Mouse (Mus musculus) CH12.LX (cell line): Measurements from ENCODE around the gene Tmc3. TPM values are rescaled to one million over a fixed set of nuclear protein-coding genes. Genes with fewer than 3 reads are reported as not detected.
A peak's percentile ranks its signal among the peaks of the same experiment; 100 is the strongest.

Source experiments
- DNase-seq: peaks from one replicate; pipeline ENCODE4 v3.0.0-alpha.2; 2013; ENCODE audit errors: extremely low read depth
- H3K27ac ChIP-seq: 2 replicates; pipeline ENCODE4 v1.5.1; 2012; ENCODE audit warnings: low read depth, mild to moderate bottlenecking, control low read depth, moderate library complexity; ENCODE audit not compliant: insufficient read depth
- H3K27me3 ChIP-seq: replicated peaks from 2 replicates; pipeline ENCODE3; 2012; ENCODE audit warnings: inconsistent platforms
- H3K36me3 ChIP-seq, 2 experiments: replicated peaks in 1 of 2; 2 replicates each; pipeline versions ENCODE3 to v1.6.1; 2012; ENCODE audit warnings: inconsistent platforms in 1 of 2, low read length in 1 of 2, mild to moderate bottlenecking in 1 of 2, mixed read lengths in 1 of 2, moderate library complexity in 1 of 2; ENCODE audit not compliant: control insufficient read depth in 1 of 2, insufficient read depth in 1 of 2
- H3K4me1 ChIP-seq, 2 experiments: 2 replicates each; pipeline ENCODE4 v1.6.1; 2012; ENCODE audit warnings: inconsistent platforms in 1 of 2, moderate library complexity in 1 of 2; ENCODE audit not compliant: insufficient read depth in 2 of 2, control insufficient read depth in 1 of 2
- H3K4me2 ChIP-seq: 2 replicates; pipeline ENCODE4 v1.6.1; 2012; ENCODE audit warnings: low read depth, mild to moderate bottlenecking, control low read depth; ENCODE audit not compliant: poor library complexity, insufficient read depth, severe bottlenecking
- H3K4me3 ChIP-seq, 3 experiments: fragments of 150-350 bp in 1 of 3; sonication (generic) in 1 of 3; replicated peaks in 1 of 3; 2 replicates each; pipeline versions ENCODE3 to v1.5.1; 2011 to 2012; ENCODE audit warnings: low read depth in 2 of 3, low read length in 2 of 3, mild to moderate bottlenecking in 2 of 3, moderate library complexity in 2 of 3, control low read depth in 1 of 3, improper control_type of control experiment in 1 of 3, inconsistent platforms in 1 of 3, mixed read lengths in 1 of 3; ENCODE audit not compliant: poor library complexity in 1 of 3
- H3K79me2 ChIP-seq: replicated peaks from 2 replicates; pipeline ENCODE4 v1.6.1; 2012; ENCODE audit warnings: mild to moderate bottlenecking, moderate library complexity; ENCODE audit not compliant: control insufficient read depth, poor library complexity, insufficient read depth, severe bottlenecking; ENCODE audit errors: extremely low read depth
- H3K9ac ChIP-seq: 2 replicates; pipeline ENCODE4 v1.6.1; 2012; ENCODE audit warnings: low read depth, mild to moderate bottlenecking, control low read depth, moderate library complexity; ENCODE audit not compliant: insufficient read depth
- H3K9me3 ChIP-seq: replicated peaks from 2 replicates; pipeline ENCODE3; 2012; ENCODE audit warnings: low read length, inconsistent platforms, mixed read lengths
- CHD1 ChIP-seq: IDR thresholded peaks from 2 replicates; pipeline ENCODE4 v1.6.1; 2012; ENCODE audit warnings: low read depth, low read length, improper control_type of control experiment, inconsistent platforms
- CHD2 ChIP-seq: IDR thresholded peaks from 2 replicates; pipeline ENCODE4 v1.6.1; 2011; ENCODE audit warnings: low read length, improper control_type of control experiment
- CTCF ChIP-seq, 2 experiments: IDR thresholded peaks in 1 of 2; conservative IDR thresholded peaks in 1 of 2; 2 replicates each; pipeline ENCODE4 v1.5.1; 2011 to 2012; ENCODE audit warnings: low read depth in 2 of 2, low read length in 2 of 2, improper control_type of control experiment in 1 of 2, inconsistent platforms in 1 of 2, mild to moderate bottlenecking in 1 of 2, moderate library complexity in 1 of 2
- EP300 ChIP-seq: IDR thresholded peaks from 2 replicates; pipeline ENCODE4 v1.6.1; 2011; ENCODE audit warnings: low read length, improper control_type of control experiment
- JUN ChIP-seq: IDR thresholded peaks from 2 replicates; pipeline ENCODE4 v1.6.1; 2011; ENCODE audit warnings: low read depth, mild to moderate bottlenecking, low read length, improper control_type of control experiment, moderate library complexity; ENCODE audit not compliant: insufficient read depth
- MAFK ChIP-seq: IDR thresholded peaks from 2 replicates; pipeline ENCODE4 v1.6.1; 2011; ENCODE audit warnings: low read length, improper control_type of control experiment; ENCODE audit not compliant: insufficient replicate concordance
- MAZ ChIP-seq: IDR thresholded peaks from 2 replicates; pipeline ENCODE4 v1.6.1; 2012; ENCODE audit warnings: low read depth, mild to moderate bottlenecking, inconsistent platforms, low read length, improper control_type of control experiment, moderate library complexity
- MEF2A ChIP-seq: IDR thresholded peaks from 2 replicates; pipeline ENCODE4 v1.6.1; 2014; ENCODE audit warnings: low read depth, mild to moderate bottlenecking, inconsistent platforms, low read length, improper control_type of control experiment, borderline replicate concordance
- MXI1 ChIP-seq: IDR thresholded peaks from 2 replicates; pipeline ENCODE4 v1.6.1; 2011; ENCODE audit warnings: mild to moderate bottlenecking, low read depth, low read length, improper control_type of control experiment
- MYC ChIP-seq: IDR thresholded peaks from 2 replicates; pipeline ENCODE4 v1.6.1; 2011; ENCODE audit warnings: low read depth, mild to moderate bottlenecking, improper control_type of control experiment, low read length
- PAX5 ChIP-seq: IDR thresholded peaks from 2 replicates; pipeline ENCODE4 v1.6.1; 2012; ENCODE audit warnings: low read length, inconsistent platforms, mixed read lengths
- RAD21 ChIP-seq: IDR thresholded peaks from 2 replicates; pipeline ENCODE4 v1.6.1; 2011; ENCODE audit warnings: low read depth, mild to moderate bottlenecking, low read length, improper control_type of control experiment, moderate library complexity
- SMC3 ChIP-seq: IDR thresholded peaks from 2 replicates; pipeline ENCODE4 v1.6.1; 2011; ENCODE audit warnings: low read depth, low read length, improper control_type of control experiment
- TCF12 ChIP-seq: IDR thresholded peaks from 2 replicates; pipeline ENCODE4 v1.6.1; 2014; ENCODE audit warnings: low read depth, mild to moderate bottlenecking, inconsistent platforms, low read length, improper control_type of control experiment
- USF1 ChIP-seq: IDR thresholded peaks from 2 replicates; pipeline ENCODE4 v1.6.1; 2014; ENCODE audit warnings: low read depth, mild to moderate bottlenecking, inconsistent platforms, low read length, improper control_type of control experiment
- ZMIZ1 ChIP-seq: IDR thresholded peaks from 2 replicates; pipeline ENCODE4 v1.6.1; 2012; ENCODE audit warnings: low read depth, mild to moderate bottlenecking, inconsistent platforms, low read length, improper control_type of control experiment
- ZNF384 ChIP-seq: IDR thresholded peaks from 2 replicates; pipeline ENCODE4 v1.6.1; 2012; ENCODE audit warnings: low read depth, low read length, improper control_type of control experiment, inconsistent platforms
- dilution Hi-C: fragments of 300-500 bp; cut with MboI; formaldehyde crosslinking; loops from 2 replicates; pipeline ENCODE4 v1.14.3; 2020; ENCODE audit warnings: low sequenced_read_pairs; ENCODE audit not compliant: extremely low pct_unique_long_range_greater_than_20kb, extremely low pct_ligation_motif_present
- in situ Hi-C: fragments of 300-500 bp; cut with MboI; formaldehyde crosslinking; loops from 3 replicates; pipeline ENCODE4 v1.14.3; 2019; ENCODE audit warnings: low sequenced_read_pairs, low pct_ligation_motif_present, low pct_unique_long_range_greater_than_20kb, mixed read lengths
- polyA plus RNA-seq: library from polyadenylated mRNA; unstranded; fragments of >175 nt; gene quantifications from 2 replicates; pipeline ENCODE4 v1.2.1, GENCODE M21; 2012; ENCODE audit warnings: low read depth; ENCODE audit not compliant: insufficient read length
- total RNA-seq, 2 experiments: library from RNA; depleted of rRNA; stranded (reverse); fragments of 300-350 nt in 1 of 2; fragments of >200 nt in 1 of 2; gene quantifications; 2 replicates each; pipeline ENCODE4 v1.2.3; 2012 to 2014

Tmc3 gene
- total and polyA plus RNA-seq, 3 experiments = 1.2 to 3.0 (median 2.2) TPM

GRCm38 (mm10) chr7:83668724-83669123 is 84.0 kb downstream of the Tmc3 start:
- Histone ChIP-seq H3K79me2 (no peaks in the 10 kb centered on the region), H3K4me1 (peaks cover 0 to 9% of the 10 kb centered on the region in 2 experiments; a peak in 2 of 4 replicates), H3K36me3 (no peaks in the 10 kb centered on the region), H3K27ac (no peak overlapping the region), H3K4me2 (no peak overlapping the region), H3K9me3 (no peaks in the 10 kb centered on the region), H3K4me3 (no peak overlapping the region), H3K27me3 (no peaks in the 10 kb centered on the region), H3K9ac (no peak overlapping the region)
- TF ChIP-seq SMC3 (peak; percentile 59), ZMIZ1 (no peak), ZNF384 (peak; percentile 67), TCF12 (no peak), CTCF (conservative IDR thresholded peaks at IDR 0.05 in 1 of 2, IDR thresholded peaks at IDR 0.05 in 1 of 2; ENCODE audit: low read depth in 2 of 2, low read length in 2 of 2) (peak; percentile 43 to 72), RAD21 (peak; percentile 57), MXI1 (no peak), MYC (no peak)
- DNase-seq = no peak
- dilution Hi-C loops (no loop called here), in situ Hi-C loops (loop anchor here (25.0 kb wide), 1 partner anchor 219 kb away; the partner anchor contains the start of genes Mesd and Tlnrd1)

GRCm38 (mm10) chr7:83671573-83671972 is 86.8 kb downstream of the Tmc3 start:
- H3K27me3 ChIP-seq = no peaks in the 10 kb centered on the region
- no peak overlapping the region for H3K9ac ChIP-seq
- in situ Hi-C loops = loop anchor here (5.0 to 25.0 kb wide), 2 partner anchors 99 to 216 kb away; partner anchors contain the start of genes Mesd and Tlnrd1
- H3K36me3 ChIP-seq = no peaks in the 10 kb centered on the region
- peaks cover 7% of the 10 kb centered on the region for H3K9me3 ChIP-seq
- H3K27ac ChIP-seq = no peak overlapping the region
- H3K79me2 ChIP-seq = no peaks in the 10 kb centered on the region
- TF ChIP-seq CHD1 (no peak), MAZ (no peak), JUN (no peak), RAD21 (no peak), MAFK (no peak), PAX5 (no peak), TCF12 (no peak), CHD2 (no peak), USF1 (no peak), EP300 (no peak), MEF2A (no peak), CTCF (conservative IDR thresholded peaks at IDR 0.05 in 1 of 2, IDR thresholded peaks at IDR 0.05 in 1 of 2; ENCODE audit: low read depth in 2 of 2, low read length in 2 of 2) (no peak)
- H3K4me2 ChIP-seq = no peak overlapping the region
- no peak for DNase-seq
- no peak overlapping the region for H3K4me3 ChIP-seq
- peaks cover 0 to 14% of the 10 kb centered on the region in 2 experiments; a peak in 2 of 4 replicates for H3K4me1 ChIP-seq
- dilution Hi-C loops = no loop called here

Other genes with a start within 250 kb of the Tmc3 start
- gene Stard5, start 47.0 kb downstream of the Tmc3 start, total RNA-seq (2012; rRNA removed) = 37.6 and 44.9 TPM in 2 replicates
- 30.1 and 31.7 TPM in 2 replicates for gene Stard5, start 47.0 kb downstream of the Tmc3 start, total RNA-seq (2014; rRNA removed)
- 33.1 and 39.2 TPM in 2 replicates for gene Stard5, start 47.0 kb downstream of the Tmc3 start, polyA plus RNA-seq
- 50.5 and 62.1 TPM in 2 replicates for gene Il16, start 160.8 kb downstream of the Tmc3 start, total RNA-seq (2012; rRNA removed)
- gene Il16, start 160.8 kb downstream of the Tmc3 start, total RNA-seq (2014; rRNA removed) = 55.5 and 57.1 TPM in 2 replicates
- 38.9 and 39.8 TPM in 2 replicates for gene Il16, start 160.8 kb downstream of the Tmc3 start, polyA plus RNA-seq
- 0.08 TPM in 1 of 2 replicates, not detected in the other for gene Cfap161, start 210.0 kb downstream of the Tmc3 start, total RNA-seq (2012; rRNA removed)
- gene Cfap161, start 210.0 kb downstream of the Tmc3 start, total RNA-seq (2014; rRNA removed) = 0.42 TPM in 1 of 2 replicates, not detected in the other
- gene Cfap161, start 210.0 kb downstream of the Tmc3 start, polyA plus RNA-seq = 0.17 TPM in 1 of 2 replicates, not detected in the other